Mouse (Mus musculus) ovary, postnatal 14 days (tissue): ENCODE data around the gene Ppp4r2.
"Not testable (repeated sequence)": the region's sequence is repeated elsewhere in the genome, so short reads cannot be mapped to it uniquely, and the experiment has no call there.

ENCODE experiments used
- DNase-seq: peaks from one replicate; pipeline ENCODE4 v3.0.0; 2022; ENCODE audit warnings: low spot score

Ppp4r2 gene

DNA sequence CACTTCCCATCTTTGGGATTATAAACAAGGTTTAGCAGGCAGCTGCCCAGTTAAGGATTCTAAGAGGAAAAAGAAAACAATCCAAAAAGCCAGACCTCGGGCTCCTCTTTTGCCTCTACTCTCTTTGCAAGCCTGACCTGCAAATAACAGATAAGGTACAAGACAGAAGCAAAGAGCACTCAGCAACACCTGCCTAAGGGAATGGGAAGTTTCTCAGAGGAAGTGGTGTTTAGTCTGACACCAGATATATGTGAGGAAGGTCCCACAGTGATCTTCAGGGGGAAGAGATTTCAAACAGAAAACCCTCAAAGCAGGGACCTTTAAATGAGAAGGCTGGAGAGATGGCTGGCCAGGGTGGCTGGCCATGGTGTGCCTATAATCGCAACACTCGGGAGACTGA lies 2.2 kb upstream of the Ppp4r2 start:
- DNase-seq, result no peak

DNA sequence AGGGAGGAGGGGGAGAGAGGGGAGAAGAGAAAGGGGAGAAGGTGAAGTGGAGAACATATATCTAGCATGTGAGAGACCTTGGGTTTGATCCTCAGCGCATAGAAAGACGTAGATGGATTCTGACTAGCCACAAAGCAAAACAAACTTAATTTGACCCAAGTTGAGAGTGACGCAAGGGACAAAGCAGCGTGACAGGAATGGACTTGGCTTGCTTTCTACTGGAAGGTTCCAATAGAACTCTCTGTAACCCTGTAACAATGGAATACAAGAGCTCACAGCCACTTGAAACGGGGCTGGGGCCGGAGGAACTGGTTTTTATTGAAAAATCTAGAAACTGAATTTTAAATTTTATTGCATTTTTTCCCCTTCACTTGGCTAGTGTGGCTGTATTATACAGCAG lies 1.7 kb upstream of the Ppp4r2 start:
- no peak for DNase-seq

DNA sequence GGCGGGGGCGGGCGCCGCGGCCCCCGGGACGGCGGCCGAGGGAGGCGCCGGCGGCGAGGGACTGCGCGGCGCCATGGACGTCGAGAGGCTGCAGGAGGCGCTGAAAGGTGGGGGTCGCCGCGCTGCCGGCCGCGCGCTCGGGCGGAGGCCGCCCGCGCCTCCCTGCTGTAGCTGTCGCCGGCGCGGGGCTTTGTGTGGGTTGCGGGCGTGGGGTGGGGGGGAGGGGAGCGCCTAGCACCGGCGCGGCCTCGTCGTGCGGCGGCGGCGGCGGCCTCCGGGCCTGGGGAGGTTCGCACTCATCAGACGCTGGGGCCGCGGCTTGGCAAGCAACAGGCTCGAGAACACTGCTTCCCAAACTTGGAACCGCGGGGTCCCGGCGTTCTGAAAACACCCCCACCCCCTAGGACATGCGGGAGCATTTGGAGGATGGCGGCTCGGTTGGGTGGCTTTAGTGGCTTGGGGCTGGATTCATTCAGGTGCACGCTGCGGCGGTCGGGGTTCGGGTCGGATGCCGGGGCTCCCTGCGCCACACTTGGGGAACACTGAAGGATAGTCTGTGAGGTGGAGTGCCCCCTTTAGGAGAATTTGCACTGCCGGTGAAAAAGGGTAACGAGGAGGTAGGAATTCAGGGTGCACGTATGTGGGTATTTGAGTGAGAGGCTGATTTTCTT lies 524 bp downstream of the Ppp4r2 start:
- DNase-seq, result peak; percentile 27

DNA sequence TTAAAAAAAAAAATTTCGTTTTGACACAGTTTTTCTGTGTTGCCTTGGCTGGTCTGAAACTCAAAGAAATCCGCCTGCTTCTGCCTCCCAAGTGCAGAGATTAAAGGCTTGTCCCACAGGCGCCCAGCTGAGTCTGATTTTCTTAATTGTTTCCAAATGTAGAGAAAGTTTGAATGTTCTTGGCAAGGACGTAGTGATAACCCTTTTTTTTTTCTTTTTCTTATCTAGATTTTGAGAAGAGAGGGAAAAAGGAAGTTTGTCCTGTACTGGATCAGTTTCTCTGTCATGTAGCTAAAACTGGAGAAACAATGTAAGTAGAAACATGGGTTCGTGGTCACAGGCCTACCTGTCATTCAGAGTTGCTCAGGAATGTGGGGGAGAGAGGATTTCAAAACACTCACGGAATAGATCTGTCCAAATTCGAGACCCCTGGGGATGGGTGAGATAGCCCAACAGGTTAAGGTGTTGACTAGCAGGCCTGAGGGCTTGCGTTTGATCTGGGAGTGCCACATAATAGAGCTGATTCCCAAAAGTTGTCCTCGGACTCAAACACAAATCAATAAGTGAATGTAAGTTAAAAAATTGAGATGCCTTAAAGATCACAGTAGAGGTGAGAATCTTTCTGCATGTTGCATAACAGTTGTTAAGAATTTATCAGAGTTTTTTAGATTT lies 1.2 kb downstream of the Ppp4r2 start:
- DNase-seq, result no peak

DNA sequence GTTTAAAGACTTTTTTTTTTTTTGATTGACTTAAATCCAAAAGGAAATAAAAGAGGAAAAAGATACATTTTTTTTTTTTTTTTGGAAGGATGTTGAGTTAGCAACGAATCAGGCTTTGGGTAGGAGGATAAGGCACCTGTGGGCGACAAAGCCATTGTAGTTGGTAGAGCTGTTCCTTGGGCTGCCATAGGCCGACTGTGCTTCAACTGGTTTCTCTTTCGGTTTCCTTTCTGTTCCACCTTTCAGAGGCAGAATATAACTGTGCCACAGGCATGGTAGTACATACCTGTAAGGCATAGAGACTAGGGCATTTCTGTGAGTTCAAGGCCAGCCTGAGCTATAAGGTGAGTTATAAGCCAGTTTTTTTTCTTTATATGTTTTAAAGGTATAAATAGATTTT lies 11.6 kb downstream of the Ppp4r2 start:
- DNase-seq, result no peak

DNA sequence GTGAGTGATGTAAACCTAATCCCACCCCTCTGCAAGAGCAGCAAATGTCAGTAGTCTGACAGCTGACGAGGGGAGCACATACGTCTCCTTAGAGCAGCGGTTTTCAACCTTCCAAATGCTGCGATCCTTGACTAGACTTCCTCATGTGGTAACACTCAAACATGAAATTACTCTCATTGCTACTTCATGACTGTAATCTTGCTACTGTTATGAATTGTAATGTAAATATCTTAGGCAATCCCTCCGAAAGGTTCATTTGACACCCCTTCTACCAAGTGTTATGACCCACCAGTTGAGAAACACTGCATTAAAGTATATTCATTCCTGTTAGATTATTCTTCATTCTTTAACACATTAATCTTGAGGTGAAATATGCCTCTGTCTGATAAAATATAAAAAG lies 13.8 kb downstream of the Ppp4r2 start:
- DNase-seq, result no peak

DNA sequence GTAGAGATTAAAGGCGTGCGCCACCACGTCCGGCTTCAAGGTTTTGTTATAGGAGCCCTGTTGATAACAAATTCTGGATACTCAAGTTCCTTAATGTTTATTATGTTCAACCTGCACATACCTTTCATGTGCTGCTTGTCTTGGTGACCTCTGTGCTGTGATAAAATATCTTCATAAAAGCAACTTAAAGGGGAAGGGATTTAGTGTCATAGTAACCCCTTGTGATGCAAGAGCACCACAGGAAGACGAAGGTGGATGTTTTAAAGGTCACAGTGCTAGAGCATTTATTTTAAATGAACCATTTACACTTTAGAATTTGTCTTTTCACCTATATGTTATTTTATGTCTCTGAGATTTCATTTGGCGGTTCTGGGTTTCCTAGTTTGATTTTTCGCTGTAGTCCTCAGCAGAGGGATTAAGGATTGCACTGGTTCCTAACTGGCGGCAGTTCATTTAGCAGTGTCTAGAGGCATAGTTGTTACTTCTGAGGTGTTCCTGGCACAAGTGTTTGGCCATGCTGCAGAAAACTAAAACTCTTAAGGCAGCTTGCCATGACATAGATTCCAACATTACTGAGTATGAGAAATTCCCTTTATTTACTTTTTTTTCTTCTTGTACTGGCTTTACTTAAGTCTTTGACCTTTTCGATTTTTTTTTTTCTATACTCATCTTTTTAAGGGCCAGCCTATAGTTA lies 15.4 kb downstream of the Ppp4r2 start:
- DNase-seq, result no peak

DNA sequence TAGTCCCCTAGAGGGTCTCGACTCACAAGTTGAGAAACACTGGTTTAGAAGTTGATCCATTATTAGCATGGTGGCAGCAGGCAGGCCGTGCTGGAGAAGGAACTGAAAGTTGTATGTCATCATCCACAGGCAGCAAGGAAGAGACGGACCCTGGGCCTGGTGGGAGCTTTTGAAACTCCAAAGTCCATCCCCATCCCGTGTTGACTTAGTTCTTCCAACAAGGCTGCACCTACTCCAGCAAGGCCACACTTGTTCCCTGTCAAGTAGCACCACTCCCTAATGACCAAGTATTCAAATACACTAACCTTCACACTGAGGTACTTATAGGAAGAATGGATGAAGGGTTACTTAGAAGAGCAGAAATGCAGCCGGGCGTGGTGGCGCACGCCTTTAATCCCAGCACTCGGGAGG lies 17.3 kb downstream of the Ppp4r2 start:
- no peak for DNase-seq

DNA sequence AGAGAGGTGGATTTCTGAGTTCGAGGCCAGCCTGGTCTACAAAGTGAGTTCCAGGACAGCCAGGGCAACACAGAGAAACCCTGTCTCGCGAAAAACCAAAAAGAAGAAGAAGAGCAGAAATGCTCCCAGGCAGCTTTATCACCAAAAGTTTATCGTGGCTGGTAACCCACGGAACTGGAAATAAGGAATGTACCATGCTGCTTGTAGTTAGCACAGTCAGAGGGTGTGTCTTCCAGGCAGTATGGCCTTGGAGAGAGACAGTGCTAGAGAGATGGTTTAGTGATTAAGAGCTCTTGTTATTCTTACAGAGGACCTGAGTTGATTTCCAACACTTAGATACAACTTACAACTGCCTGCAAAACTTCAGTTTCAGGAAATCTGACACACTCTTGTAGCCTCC lies 17.7 kb downstream of the Ppp4r2 start:
- DNase-seq, result no peak

DNA sequence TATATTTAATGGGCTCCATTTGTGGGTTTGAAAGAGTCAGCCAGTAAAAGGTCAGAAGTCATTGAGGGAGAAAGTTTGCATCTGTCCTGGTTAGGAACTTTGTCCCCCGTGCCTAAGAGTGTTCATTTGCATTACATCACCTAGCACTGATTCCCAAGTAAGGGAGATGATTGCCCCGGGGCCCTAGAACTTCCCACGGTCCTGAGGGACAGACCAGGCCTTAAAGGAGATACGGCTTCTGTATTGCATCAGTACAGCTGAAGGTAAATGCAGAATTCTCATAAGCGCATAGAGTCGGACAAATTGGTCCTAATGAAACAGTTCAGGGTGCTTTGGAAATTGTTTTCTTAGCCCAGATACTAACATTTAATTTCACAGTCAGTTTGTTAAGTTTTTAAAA lies 31.9 kb downstream of the Ppp4r2 start:
- no peak for DNase-seq

DNA sequence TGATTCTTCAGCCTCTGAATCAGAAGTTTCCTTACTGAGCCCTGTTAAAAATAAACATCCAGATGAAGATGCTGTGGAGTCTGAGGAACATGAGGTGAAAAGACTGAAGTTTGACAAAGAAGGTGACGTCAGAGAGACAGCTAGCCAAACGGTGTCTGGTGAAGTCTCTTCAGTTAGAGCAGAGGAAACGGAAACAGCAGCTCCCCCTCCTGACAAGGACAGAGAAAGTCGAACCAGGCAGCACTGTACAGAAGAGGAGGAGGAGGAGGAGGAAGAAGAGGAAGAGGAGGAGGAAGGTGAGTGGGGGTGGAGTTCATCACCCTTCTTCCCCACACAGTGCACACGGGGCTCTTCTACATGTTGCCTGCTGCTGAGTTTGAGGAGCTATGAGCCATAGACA lies 32.4 kb downstream of the Ppp4r2 start:
- not testable (repeated sequence) for DNase-seq

DNA sequence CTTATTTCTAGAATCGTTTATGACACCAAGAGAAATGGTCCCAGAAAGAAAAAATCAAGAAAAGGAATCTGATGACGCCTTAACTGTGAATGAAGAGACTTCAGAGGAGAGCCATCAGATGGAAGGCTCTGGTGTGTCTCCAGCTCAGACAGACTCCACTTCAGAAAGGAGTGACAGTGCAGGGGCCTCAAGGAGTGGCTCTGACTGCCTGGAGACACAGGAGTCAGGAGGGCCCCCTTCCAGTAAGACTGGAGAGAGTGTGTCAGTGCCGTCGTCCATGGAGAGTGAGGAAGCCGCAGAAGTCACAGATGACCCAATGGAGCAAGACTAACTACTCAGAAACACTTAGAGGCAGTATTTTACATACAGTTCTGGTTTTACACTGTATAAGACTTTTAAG lies 32.8 kb downstream of the Ppp4r2 start:
- not testable (repeated sequence) for DNase-seq

DNA sequence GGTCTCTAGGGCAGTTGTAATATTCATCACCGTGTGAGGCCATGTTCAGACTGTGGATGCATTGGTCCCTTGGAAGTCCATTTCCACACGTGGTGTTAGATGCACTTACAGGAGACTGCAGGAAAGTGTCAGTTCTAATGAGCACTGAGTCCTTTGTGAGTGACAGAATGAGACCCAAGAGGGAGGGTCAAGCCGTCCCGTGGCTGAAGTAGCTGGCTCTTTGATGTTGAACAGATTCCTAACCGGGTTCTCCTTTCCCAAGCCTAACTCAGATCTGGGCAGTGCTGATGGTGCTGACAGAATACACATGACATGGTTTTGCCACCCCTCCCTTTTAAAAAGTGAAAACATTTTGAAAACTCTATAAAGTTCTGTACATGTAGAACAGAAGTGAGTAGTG lies 35.4 kb downstream of the Ppp4r2 start:
- DNase-seq, result no peak

DNA sequence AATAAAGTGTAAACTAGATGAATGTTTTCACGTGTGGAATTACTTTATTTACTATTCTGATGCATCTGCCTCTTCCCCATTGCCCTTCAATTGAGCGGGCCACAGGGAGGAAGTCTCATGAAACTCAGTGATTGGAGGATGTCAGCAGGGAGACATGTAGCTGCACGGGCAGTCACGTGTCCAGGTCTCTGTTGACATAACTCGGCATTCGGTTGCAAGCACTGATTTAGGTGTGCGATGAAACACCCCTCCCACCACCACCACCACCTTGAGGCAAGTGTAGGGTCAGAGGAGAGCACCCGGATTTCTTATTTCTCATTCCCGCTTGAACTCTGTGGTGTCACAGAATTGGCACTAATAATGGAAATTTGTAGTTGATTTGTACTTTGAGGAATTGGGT lies 36.5 kb downstream of the Ppp4r2 start:
- no peak for DNase-seq

DNA sequence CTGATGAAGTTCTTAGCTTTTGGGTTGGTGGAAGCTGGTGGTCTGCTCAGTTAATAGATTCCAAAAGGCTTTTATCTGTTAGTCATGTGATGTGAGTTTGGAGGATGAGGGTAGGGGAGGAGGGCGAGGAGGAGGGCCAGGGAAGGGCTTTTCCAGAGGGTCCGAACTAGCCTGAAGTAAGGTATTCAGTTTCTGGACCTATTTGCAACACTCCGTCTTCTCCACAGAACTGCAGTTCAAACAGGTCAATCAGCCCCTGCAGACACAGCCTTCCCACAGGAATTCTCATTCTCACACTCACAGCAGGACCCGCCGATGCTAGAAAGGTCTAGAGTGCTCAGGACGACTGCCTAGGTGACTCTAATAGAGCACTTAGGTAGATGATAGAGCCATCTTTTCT lies 39.8 kb downstream of the Ppp4r2 start:
- DNase-seq, result no peak

DNA sequence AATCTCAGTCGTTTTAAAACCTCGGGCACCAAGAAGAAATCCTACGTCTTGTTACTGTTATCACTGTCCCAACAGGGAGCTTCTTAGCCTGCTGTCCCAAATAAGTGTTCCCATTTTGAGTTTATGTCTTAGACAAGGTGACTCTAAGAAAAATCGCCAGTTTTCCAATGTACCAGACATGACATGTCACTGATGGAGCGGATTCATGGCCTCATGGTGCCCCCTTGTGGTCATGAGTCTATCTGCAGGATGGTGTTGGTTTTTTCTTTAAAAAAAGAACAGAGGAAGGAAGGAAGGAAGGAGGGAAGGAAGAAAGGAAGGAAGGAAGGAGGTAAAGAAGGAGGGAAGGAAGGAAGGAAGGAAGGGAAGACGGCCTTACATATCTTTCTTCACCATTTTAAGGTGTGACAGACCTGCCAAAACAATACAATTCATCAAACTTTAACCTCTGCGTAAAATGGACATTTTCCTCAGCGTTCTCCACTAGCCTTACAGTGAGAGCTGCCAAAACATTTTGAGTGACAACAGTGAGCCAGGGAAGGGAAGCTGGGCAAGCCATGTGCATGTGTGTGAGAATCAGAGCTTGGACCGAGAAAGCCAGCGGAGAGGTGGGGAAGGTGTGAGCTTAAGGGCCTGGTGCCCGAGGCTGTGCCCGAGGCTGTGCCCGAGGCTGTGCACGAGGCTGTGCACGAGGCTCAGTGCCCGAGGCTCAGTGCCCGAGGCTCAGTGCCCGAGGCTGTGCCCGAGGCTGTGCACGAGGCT lies 42.6 kb downstream of the Ppp4r2 start:
- DNase-seq, result peak; percentile 58

DNA sequence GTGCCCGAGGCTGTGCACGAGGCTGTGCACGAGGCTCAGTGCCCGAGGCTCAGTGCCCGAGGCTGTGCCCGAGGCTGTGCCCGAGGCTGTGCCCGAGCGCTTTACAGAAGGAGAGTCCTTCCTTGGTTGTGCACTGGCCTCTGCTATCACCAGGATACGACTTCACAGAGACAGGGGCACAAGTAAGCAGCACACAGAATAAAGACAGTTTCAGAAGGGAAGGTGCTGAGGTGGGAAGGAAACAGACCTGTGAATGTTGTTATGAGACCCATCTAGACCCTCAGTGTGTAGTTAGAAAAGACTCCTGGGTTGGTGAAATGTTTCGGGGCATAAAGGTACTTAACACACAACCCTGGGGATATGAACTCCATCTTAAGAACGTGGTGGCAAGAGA lies 43.2 kb downstream of the Ppp4r2 start:
- no peak for DNase-seq

DNA sequence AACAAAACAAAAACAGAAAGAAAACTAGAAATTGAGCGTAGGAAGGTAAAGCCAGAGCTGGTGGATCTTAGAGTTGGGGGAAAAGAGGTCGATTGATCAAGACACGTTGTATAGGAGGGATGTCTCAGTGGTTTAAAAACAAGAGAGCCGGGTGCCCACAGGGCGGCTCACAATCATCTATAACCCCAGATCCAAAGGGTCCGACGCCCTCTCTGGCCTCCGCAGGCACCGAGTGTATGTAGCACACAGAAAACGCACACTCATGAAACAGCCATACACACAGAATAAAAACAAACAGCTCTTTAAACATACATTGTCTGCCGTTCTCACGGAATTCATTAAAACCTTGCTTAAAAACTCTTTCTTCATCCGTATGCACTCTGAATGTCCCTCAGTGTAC lies 45.1 kb downstream of the Ppp4r2 start:
- no peak for DNase-seq

DNA sequence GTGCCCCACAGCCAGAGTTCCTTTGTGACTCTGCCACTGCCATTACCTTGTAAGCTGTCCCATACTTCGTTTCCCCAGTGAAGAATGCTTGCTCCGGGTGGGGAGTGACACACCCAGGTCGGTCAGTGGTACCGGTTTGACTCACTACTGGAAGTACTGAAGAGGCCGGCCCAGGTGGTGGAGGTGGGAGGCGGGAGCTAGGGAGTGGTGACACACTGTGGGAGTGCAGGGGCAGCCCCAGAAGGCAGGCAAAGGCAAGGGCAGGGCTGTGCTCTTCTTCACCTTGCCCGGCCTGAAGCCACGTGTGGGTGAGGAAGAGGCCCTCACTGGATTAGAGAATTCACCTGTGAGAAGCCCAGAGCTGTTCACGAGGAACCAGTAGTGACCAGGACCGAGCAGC lies 46.2 kb downstream of the Ppp4r2 start:
- no peak for DNase-seq

DNA sequence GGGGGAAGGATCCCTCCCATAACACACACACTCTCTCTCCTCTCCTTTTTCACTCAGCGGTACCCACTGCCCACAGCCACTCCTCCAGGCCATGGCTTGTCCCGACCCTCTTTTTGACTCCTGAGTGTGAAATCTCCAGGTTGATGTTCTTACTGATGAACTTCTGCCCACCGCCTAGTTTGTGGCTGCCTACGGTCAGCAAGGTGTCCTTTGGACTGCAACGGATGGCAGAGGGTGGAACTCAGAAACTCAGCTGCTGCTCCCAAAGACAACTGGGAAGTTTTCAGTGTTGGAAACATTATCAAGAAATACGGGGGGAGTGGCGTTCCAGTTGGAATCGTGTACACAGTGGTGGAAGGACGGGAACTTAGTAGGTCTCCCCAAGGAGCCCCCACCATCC lies 48.2 kb downstream of the Ppp4r2 start:
- DNase-seq, result no peak

DNA sequence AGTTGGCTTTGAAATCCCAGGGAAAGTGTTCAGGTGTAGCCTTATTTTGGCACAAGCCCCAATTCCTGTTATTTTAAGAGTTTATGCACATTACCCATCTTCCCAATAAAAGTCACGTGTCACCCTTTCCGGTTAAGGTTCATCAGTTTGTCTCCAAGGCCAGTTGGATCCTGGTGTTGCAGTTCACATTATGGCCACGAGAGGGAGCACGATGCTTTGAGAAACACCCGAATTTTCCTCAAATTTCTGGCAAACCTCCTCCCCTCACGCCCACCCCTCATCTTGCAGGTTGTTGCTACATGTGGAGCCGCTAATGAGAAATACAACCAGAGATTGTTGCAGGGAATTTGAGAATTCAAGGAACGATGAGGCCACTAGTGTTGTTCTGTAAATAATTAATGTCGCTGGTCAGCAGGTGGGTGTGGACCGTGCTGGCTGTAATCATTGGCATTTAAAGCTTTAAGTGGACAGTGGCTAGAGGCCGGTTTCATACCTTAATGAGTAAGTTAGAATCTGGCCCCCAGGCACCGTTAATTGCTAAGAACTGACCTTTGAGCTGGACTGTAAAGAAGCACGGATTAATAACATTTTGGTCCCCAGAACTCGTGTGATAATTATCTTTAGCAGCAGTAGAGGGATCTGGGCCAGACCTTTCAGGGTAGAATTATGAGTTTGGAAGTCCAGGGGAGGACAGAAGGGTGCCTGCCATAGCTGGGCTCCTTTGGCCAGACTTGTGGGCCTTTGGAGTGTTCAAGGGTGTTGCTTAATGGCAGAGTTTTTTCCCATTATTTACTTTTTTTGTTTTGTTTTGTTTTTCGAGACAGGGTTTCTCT lies 49.2 kb downstream of the Ppp4r2 start:
- DNase-seq, result peak; percentile 69

DNA sequence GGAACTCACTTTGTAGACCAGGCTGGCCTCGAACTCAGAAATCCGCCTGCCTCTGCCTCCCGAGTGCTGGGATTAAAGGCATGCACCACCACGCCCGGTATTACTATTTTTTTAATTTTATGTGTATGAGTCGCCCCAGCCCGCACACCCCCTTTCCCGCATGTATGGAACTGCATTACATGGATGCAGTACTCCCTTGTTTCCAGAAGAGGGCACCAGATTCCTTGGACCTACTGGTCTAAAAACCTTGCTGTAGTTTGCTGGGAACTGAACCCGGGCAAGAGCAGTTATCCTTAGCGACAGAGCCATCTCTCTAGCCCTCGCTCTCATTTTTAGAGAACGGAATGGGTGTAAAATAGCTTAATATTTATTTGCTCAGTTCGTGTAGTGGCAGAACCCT lies 49.8 kb downstream of the Ppp4r2 start:
- no peak for DNase-seq
